Mouse (Mus musculus) testis, adult 2 months (tissue): ENCODE measurements at regions not wholly inside any gene's neighbourhood (a gene's known extent, or its start where the extent isn't known, plus 50 kb on each side); places are given as distances from the start of the nearest gene placed in this dataset.

ENCODE experiments used
- H3K27ac ChIP-seq: fragments of 200-500 bp; 2 replicates; pipeline ENCODE4 v1.5.1; 2012; ENCODE audit warnings: low read depth, low read length; ENCODE audit not compliant: control insufficient read depth, insufficient read depth
- H3K27me3 ChIP-seq: fragments of 200-500 bp; 2 replicates; pipeline ENCODE4 v1.6.1; 2012; ENCODE audit warnings: mild to moderate bottlenecking, low read length, moderate library complexity; ENCODE audit not compliant: control insufficient read depth, insufficient read depth
- H3K36me3 ChIP-seq: fragments of 200-500 bp; 2 replicates; pipeline ENCODE4 v1.6.1; 2012; ENCODE audit warnings: mild to moderate bottlenecking, low read length; ENCODE audit not compliant: control insufficient read depth, insufficient read depth
- H3K4me1 ChIP-seq: fragments of 200-500 bp; 2 replicates; pipeline ENCODE4 v1.6.1; 2012; ENCODE audit warnings: low read length; ENCODE audit not compliant: control insufficient read depth, insufficient read depth
- H3K4me3 ChIP-seq: fragments of 200-500 bp; 2 replicates; pipeline ENCODE4 v1.5.1; 2012; ENCODE audit warnings: low read depth, mild to moderate bottlenecking, low read length, moderate library complexity, mixed read lengths; ENCODE audit not compliant: control insufficient read depth
- CTCF ChIP-seq: fragments of 200-500 bp; IDR thresholded peaks from 2 replicates; pipeline ENCODE4 v1.5.1; 2012; ENCODE audit warnings: low read depth, mild to moderate bottlenecking, inconsistent platforms, low read length, moderate library complexity; ENCODE audit not compliant: control insufficient read depth, insufficient read depth, insufficient replicate concordance
- POLR2A ChIP-seq: fragments of 200-500 bp; IDR thresholded peaks from 2 replicates; pipeline ENCODE4 v1.6.1; 2012; ENCODE audit warnings: low read depth, mild to moderate bottlenecking, inconsistent platforms, low read length, moderate library complexity; ENCODE audit not compliant: control insufficient read depth

DNA sequence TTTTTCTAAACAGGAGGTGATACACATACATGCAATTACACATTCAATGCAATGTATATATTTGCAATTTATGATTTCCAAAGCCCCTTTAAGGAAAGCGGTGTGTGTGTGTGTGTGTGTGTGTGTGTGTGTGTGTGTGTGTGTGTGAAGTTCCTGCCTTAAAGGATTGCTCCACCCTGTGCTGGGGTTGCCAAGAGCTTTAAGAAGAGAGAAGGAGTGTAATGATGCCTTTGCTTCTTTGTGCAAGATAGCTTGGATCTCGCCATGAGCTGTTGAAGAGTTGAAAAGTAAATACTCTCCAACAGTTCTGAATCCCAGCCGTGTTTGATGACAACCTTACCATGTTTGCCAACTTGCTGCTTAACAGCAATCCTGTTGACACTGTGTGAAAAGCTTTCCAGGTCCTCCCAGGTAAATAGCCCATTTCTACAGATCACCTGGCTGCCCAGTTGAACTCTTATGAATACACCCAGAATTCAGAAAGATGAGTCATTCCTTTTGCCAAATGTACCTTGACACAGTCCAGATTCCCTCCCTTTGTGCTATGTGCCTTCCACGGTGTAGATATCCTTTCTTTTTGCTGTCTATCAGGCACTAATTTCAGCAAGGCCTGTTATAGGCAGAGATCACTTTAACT, 216.3 kb downstream of the Ikzf2 start:
- no peaks in the 10 kb centered on the region for H3K4me1 ChIP-seq
- no peaks in the 10 kb centered on the region for H3K36me3 ChIP-seq
- H3K4me3 ChIP-seq, result no peak overlapping the region
- no peaks in the 10 kb centered on the region for H3K27me3 ChIP-seq
- TF ChIP-seq POLR2A (no peak), CTCF (no peak)
- H3K27ac ChIP-seq, result no peak overlapping the region

DNA sequence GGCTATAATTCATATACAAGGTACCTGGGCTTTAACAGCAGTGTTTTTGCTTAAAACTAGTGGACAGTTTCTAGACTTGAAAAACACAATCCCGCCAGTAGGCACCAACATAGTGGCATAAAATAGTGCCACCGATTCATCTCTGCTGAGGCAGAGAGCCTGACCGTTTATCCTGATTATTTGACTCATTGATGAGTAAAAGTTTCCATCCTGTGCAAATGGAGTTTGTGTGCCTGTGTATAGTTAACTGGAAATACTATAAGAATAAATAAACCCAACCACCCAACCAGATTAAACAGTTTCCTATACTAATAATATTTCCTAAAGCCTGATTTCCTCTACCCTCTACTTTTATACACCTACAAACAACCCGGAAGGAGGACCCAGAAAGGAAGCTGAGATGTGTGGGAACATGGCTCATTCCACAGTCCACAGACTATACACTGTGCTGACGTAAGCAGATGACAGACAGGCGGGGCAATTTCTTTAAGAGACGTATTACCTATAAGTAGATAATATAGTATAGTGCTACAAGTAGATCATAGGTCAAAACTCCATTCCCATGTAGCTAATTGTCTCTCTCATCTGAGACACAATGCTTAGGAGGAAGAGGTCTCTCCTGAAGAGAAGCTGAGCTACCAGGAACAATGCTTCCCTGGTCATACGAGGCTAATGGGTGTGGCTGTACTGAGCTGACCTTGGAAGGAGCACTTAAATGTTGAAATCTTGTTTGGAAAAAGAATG, 217.7 kb downstream of the Ikzf2 start:
- Histone ChIP-seq H3K27ac (no peak overlapping the region), H3K4me3 (no peak overlapping the region), H3K27me3 (no peaks in the 10 kb centered on the region), H3K36me3 (no peaks in the 10 kb centered on the region), H3K4me1 (no peaks in the 10 kb centered on the region)
- TF ChIP-seq CTCF (no peak), POLR2A (no peak)

DNA sequence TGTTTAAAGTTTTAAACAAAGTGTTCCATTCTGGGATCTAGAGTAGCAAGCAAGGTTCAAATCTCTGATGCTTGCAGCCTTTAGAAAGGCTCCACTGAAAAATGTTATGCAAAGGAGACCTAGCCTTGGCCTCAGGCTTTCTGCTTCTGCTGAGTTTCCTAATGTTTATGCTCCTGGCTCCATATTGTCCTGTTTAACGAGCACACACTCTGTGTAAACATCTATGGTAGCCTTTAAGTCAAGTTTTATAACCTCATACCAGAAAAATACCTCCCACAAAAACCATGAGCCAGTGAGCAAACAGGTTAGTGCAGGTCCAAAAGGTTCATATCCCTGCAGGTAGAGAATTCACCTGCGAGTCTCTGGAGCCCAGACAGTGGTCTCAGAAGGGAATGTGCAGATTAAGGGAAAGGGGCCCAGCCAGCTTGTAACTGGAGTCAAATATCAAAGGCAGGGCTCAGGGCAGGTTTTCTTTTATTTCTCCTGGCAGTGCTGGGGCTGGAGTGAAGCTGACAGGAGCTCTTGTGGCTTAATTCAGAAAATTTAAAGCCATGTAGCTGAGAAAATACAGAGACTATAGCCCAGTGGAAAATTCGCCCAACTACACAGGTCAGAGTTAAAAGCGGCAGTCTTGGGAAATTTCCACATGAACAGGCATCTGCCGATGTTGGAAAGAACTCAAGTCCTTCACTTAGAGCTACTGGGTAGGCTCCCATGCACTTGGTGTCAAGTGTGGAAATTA, 220.3 kb downstream of the Ikzf2 start:
- Histone ChIP-seq H3K27ac (no peak overlapping the region), H3K36me3 (no peaks in the 10 kb centered on the region), H3K27me3 (no peaks in the 10 kb centered on the region), H3K4me1 (no peaks in the 10 kb centered on the region), H3K4me3 (no peak overlapping the region)
- TF ChIP-seq POLR2A (no peak), CTCF (no peak)

DNA sequence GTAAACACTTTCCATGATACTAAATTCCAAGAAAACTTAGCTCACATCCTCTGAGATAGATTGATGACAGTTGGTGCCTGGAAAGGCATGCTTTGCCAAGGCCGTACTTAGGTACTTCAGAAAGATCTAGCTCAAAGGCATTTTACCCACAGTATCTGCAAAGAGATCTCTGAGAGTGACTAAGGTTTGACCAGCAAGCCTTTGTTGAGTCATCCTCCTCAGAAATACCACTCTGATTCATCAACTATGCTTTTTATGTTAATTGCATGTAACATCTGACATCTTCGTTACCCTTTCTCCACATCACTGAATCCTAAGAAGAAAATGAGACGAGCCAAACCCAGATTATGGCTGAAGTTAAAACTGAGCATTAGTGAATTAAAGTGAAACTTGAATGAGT, 225.9 kb downstream of the Ikzf2 start:
- Histone ChIP-seq H3K4me3 (no peak overlapping the region), H3K4me1 (no peaks in the 10 kb centered on the region), H3K27ac (no peak overlapping the region), H3K27me3 (no peaks in the 10 kb centered on the region), H3K36me3 (no peaks in the 10 kb centered on the region)
- TF ChIP-seq POLR2A (no peak), CTCF (no peak)

DNA sequence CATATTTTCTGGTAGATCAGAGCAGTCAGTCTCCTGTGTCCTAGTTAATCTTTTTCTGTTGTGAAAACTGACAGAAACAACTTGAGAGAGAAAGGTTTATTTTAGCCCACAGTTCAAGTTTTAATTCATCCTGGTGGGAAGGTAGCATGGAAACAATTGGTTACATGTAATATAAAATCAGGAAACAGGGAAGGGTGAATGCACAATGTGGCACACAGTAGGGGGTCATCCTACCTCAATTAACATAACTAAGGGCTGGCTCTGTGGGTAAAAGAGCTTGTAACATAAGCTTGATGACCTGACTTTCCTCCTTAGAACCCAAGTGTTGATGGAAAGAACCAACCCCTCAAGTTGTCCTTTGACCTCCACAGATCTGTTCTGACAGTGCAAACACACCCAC, 227.1 kb downstream of the Ikzf2 start:
- Histone ChIP-seq H3K4me3 (no peak overlapping the region), H3K27ac (no peak overlapping the region), H3K36me3 (no peaks in the 10 kb centered on the region), H3K27me3 (no peaks in the 10 kb centered on the region), H3K4me1 (no peaks in the 10 kb centered on the region)
- TF ChIP-seq CTCF (no peak), POLR2A (no peak)

DNA sequence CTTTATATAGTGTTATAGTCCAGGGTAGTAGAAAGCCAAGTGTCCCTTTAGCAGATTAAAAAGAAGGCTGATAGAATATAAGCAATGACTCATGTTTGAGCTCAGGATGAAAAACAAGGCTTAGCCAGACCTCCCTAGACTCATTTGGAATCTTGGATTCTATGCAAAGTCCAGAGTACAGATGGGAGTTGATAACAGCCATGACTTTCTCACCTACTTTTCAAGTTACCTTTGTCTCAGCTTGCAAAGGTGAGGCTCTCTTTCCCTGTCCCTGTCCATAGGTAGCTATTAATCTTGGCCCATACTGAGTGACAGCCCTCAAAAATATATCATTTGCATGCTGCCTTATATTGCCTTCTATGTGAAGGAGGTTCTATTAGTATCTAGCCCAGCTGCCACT, 229.6 kb downstream of the Ikzf2 start:
- TF ChIP-seq CTCF, result no peak
- no peak for TF ChIP-seq POLR2A
- Histone ChIP-seq H3K27ac (no peak overlapping the region), H3K4me1 (no peaks in the 10 kb centered on the region), H3K36me3 (no peaks in the 10 kb centered on the region), H3K4me3 (no peak overlapping the region), H3K27me3 (no peaks in the 10 kb centered on the region)

DNA sequence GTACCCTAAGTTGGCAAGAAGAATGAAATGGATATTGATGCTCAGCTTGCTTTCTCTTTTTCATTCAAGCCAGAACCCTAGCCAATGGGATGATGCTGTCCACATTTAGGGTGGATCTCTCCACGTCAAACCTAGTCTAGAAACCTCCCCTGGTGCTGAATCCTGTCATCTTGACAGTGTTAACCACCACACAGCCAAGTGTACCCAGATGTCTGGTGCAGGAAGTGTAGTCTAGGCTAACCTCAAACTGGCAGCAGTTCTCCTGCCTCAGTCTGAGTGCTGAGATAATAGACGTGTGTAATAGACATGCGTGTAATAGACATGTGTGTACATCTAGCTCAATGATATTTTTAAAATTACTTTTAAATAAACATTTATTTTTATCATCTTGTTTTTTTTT, 233.1 kb downstream of the Ikzf2 start:
- H3K4me3 ChIP-seq, result no peak overlapping the region
- no peak for TF ChIP-seq POLR2A
- no peak for TF ChIP-seq CTCF
- H3K36me3 ChIP-seq, result no peaks in the 10 kb centered on the region
- no peaks in the 10 kb centered on the region for H3K27me3 ChIP-seq
- H3K27ac ChIP-seq, result no peak overlapping the region
- no peaks in the 10 kb centered on the region for H3K4me1 ChIP-seq

DNA sequence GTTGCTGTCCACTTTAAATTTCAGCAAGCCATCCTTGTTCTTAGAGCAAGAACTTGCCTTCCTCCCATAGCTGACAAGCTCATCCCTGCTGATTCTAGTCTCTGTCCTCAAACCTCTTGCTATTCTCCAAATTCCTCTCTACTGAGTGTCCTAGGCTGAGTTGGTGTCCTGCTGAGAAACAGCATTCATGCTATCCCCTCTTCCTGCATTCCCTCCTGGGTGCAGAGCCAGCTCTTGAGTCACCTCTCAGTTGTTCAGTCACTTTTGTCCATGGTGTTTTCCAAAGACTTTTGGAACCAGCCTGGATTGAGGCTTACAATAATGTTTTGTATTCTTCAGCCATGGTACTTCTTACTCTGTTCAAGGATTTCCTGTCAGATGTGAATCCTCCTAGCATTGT, 234.1 kb downstream of the Ikzf2 start:
- no peak for TF ChIP-seq CTCF
- TF ChIP-seq POLR2A, result no peak
- Histone ChIP-seq H3K27me3 (no peaks in the 10 kb centered on the region), H3K36me3 (no peaks in the 10 kb centered on the region), H3K4me1 (no peaks in the 10 kb centered on the region), H3K27ac (no peak overlapping the region), H3K4me3 (no peak overlapping the region)
